ENCODE assay signal across 8 mouse cellular contexts in the genomic region with DNA sequence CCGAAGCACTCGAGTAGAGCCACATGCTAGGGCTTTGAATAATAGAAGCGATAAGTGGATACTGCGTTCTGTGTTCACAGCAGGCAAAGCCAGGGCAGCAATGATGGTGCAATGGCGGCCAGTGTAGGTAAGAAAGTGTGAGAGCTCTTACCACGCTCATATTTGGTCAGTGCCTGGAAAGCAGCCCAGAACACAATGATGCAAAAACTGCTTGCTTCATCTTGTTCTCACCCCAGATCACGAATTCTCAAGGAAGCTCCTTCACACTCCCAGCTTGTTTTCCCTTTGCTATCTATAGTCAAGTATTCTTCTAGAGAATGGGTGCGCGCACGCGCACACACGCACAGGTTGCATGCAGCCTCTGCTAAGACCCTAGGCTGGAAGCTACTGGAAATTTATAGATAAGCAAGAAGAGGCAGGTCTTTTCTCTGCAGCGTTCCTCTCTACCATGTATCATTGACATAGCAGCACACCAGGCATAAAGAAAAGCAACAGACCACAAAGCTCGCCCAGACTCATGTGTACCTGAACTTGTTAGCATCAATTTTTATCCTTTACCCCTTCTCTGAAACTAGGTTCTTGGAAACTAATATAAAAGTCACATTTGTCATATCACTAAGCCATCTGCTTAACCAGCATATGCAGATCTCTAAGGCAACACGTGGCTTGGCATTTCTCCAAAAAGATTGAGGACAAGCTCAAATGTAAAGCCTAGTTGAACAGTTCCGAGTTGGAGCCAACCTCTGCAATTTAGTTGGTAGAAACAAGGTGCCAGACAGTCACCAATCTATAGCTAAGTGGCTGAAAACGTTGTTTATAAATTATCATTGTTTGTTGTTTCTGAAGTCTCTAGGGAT. TPM values are rescaled to one million over a fixed set of nuclear protein-coding genes. Genes with fewer than 3 reads are reported as not detected.
DNase-seq lines count a peak whose midpoint lies in the region; ATAC-seq and TF ChIP-seq lines count a peak whose summit lies in the region.

No protein-coding gene starts in this region.

- ATAC-seq in forebrain, postnatal 0 days, result peak; percentile 66
- peak; percentile 50 for ATAC-seq in megakaryocyte, adult 5-6 weeks (ENCODE audit: poor library complexity, severe bottlenecking)
- no peak for ATAC-seq in midbrain, embryonic 15.5 days (replicated peaks)

- DNase-seq in layer of hippocampus, adult 2 months (ENCODE audit: low spot score in 2 of 2), result no peak
- DNase-seq in layer of hippocampus, adult 9-11 months, result no peak
- DNase-seq in brain, adult 2 months (ENCODE audit: low read depth, low spot score), result peak; percentile 95
- peak; percentile 73 for DNase-seq in forebrain, postnatal 0 days
- DNase-seq in heart, postnatal 10 days, result no peak
- no peak for DNase-seq in embryo, embryonic 10 days (ENCODE audit: low spot score)

- H3K4me3 ChIP-seq in layer of hippocampus, adult 2 months, result no peak overlapping the region
- no peak overlapping the region for H3K4me3 ChIP-seq in forebrain, postnatal 0 days (ENCODE audit: low read depth, low read length)
- no peak overlapping the region for H3K4me3 ChIP-seq in midbrain, embryonic 15.5 days

- peak overlapping the region; percentile 49; the same call in 1 of the 2 replicates for H3K27ac ChIP-seq in layer of hippocampus, adult 2 months
- H3K27ac ChIP-seq in forebrain, postnatal 0 days (ENCODE audit: low read depth, low read length), result no peak overlapping the region
- H3K27ac ChIP-seq in midbrain, embryonic 15.5 days, result no peak overlapping the region

- intact Hi-C loops in heart, postnatal 10 days (cut with DNase I), result no loop called here

- H3K4me2 ChIP-seq in forebrain, postnatal 0 days (ENCODE audit: low read depth), result no peak overlapping the region
- no peak overlapping the region for H3K4me2 ChIP-seq in midbrain, embryonic 15.5 days

- no peaks in the 10 kb centered on the region for H3K27me3 ChIP-seq in forebrain, postnatal 0 days (ENCODE audit: insufficient read depth, low read length)
- H3K27me3 ChIP-seq in midbrain, embryonic 15.5 days (replicated peaks), result no peaks in the 10 kb centered on the region

- no peak for TF ChIP-seq CTCF in layer of hippocampus, adult 2 months (conservative IDR thresholded peaks at IDR 0.05)
- TF ChIP-seq CTCF in forebrain, postnatal 0 days (IDR thresholded peaks at IDR 0.05; ENCODE audit: low read depth), result no peak

- H3K36me3 ChIP-seq in forebrain, postnatal 0 days (ENCODE audit: insufficient read depth), result no peaks in the 10 kb centered on the region
- H3K36me3 ChIP-seq in midbrain, embryonic 15.5 days (replicated peaks), result no peaks in the 10 kb centered on the region; the same call in 1 of the 2 replicates

- no peak overlapping the region for H3K9ac ChIP-seq in forebrain, postnatal 0 days
- no peak overlapping the region for H3K9ac ChIP-seq in midbrain, embryonic 15.5 days

- H3K9me3 ChIP-seq in forebrain, postnatal 0 days (ENCODE audit: low read length), result no peaks in the 10 kb centered on the region
- no peaks in the 10 kb centered on the region for H3K9me3 ChIP-seq in midbrain, embryonic 15.5 days

- 75% methylated on average over 17 of the region's 17 CpGs for WGBS in forebrain, postnatal 0 days
- 92% methylated on average over 17 of the region's 17 CpGs for WGBS in midbrain, embryonic 15.5 days

- peaks cover 9% of the 10 kb centered on the region for H3K4me1 ChIP-seq in forebrain, postnatal 0 days (ENCODE audit: insufficient read depth)
- H3K4me1 ChIP-seq in midbrain, embryonic 15.5 days, result no peaks in the 10 kb centered on the region

RNA-seq across cellular contexts. Expression of gene Atp8a1, which starts 44.8 kb away (rescaled TPM):
- 100 to 1,000 TPM; 175 to 184 TPM for total RNA-seq in layer of hippocampus, adult 2 months (2021)
- total RNA-seq in forebrain, postnatal 0 days (2014; rRNA removed), result 75.7 and 83.8 TPM in 2 replicates
- polyA plus RNA-seq in forebrain, postnatal 0 days (2015; fragmentation: Nextera tagmentation; extraction: Ambion mirVana), result 25.7 and 30.9 TPM in 2 replicates
- 51.1 and 58.8 TPM in 2 replicates for total RNA-seq in megakaryocyte, adult 5-6 weeks (2015)
- 34.1 and 35.9 TPM in 2 replicates for total RNA-seq in megakaryocyte, adult 5-6 weeks (2017)
- total RNA-seq in heart, postnatal 10 days (2021), result 10 to 100 TPM; 19.2 to 20.3 TPM
- polyA plus RNA-seq in midbrain, embryonic 15.5 days (2015; fragmentation: Nextera tagmentation; extraction: Ambion mirVana), result 46.2 and 53.6 TPM in 2 replicates

Comparison
In these comparisons a context has a peak if more than half of its experiments do, and no peak if none do; other contexts are left out.
1. DNase-seq: peak in brain, adult 2 months (single experiment) and forebrain, postnatal 0 days (single experiment); none in layer of hippocampus, adult 2 months (0 of 2), layer of hippocampus, adult 9-11 months (single experiment), heart, postnatal 10 days (0 of 2) and embryo, embryonic 10 days (single experiment).